Mouse (Mus musculus) heart, adult 10 weeks (tissue): ENCODE data around the gene Ptger2. TPM values are rescaled to one million over a fixed set of nuclear protein-coding genes. Genes with fewer than 3 reads are reported as not detected.

ENCODE experiments used
- polyA plus RNA-seq: library from polyadenylated mRNA; stranded (reverse); fragments of 350-450 nt; fragmentation: Illumina TruSeq; extraction: RNeasy Lipid Tissue Mini Kit (QIAGEN cat#74804); gene quantifications from one replicate; pipeline ENCODE4 v1.2.3, GENCODE M21; 2014; ENCODE audit warnings: low read depth, low replicate concordance

Gene Ptger2
- 0.16 TPM for polyA plus RNA-seq

DNA sequence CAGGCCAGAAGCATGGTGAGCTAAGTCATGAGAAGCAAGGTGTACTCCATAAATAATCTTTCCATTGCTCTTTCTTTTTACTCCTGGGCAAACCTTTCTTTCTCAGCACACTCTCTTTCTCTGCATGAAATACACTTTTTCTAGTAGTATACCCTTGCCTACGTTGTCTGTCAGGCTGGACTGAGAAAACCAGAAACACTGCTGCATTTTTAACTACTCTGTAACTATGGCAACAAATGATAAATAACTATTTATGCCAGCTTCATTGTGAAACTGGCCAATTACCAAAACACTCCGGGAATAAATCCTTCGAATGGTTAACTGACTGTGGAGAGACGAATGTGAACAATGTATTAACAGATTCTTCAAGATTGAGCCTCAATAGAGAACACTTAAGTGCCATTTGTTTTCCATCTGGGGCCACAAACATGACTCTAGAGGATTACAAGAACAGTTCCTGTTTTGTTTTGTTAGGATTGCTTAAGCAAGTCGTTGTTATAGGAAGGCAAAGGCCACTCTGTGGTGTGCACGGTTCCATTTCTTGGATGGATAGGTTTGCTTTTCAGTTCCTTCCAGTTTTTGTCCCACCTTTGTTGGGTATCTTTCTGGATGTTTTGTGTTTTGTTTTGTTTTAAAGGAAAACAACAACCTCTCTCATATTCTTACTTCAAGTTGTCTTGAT is at the start of gene Ptger2:
TSS of gene Ptger2 (plus strand) at position 522 of the 682 bp plus-strand sequence.

Other genes starting within 250 kb of the Ptger2 start
- gene Gm8267, start 237.9 kb upstream of the Ptger2 start, polyA plus RNA-seq: not detected
- gene Ptgdr, start 128.8 kb upstream of the Ptger2 start, polyA plus RNA-seq: not detected
- 4.5 TPM for gene Gpr137c, start 231.5 kb downstream of the Ptger2 start, polyA plus RNA-seq
- gene Txndc16, start 232.1 kb downstream of the Ptger2 start, polyA plus RNA-seq: 14.3 TPM